Mouse (Mus musculus) olfactory bulb, adult 2 months (tissue): ENCODE results near the gene Plin2.
"Not testable (repeated sequence)": the region's sequence is repeated elsewhere in the genome, so short reads cannot be mapped to it uniquely, and the experiment has no call there.

Source experiments
- CTCF ChIP-seq: fragments of 200-500 bp; IDR thresholded peaks from 2 replicates; pipeline ENCODE4 v1.5.1; 2012; ENCODE audit warnings: low read depth, mild to moderate bottlenecking, low read length, moderate library complexity; ENCODE audit not compliant: insufficient read depth
- POLR2A ChIP-seq: fragments of 200-500 bp; IDR thresholded peaks from 2 replicates; pipeline ENCODE4 v1.6.1; 2012; ENCODE audit warnings: mild to moderate bottlenecking, low read depth, low read length, moderate library complexity; ENCODE audit not compliant: insufficient read depth

DNA sequence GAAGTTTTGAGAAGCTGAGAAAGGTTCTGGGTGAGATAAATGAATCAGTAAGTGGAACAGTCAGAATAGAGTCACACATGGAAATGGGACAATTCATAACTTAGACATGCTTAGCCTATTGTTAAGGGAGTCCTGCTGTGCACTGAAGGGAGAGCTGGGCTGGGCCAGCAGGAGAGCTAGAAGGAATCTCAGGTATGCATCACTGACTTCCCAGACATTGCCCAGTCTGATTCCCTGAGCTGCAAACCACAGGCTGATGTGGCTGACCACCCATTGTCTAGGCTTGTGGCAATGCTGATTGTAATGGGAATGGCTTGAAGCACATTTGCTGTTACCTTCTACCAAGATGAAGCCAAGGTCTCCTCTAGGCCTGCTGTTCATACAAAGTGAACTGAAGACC is 4.3 kb upstream of the Plin2 start:
- not testable (repeated sequence) for TF ChIP-seq CTCF, POLR2A
